8 mouse cellular contexts compared by ENCODE assay signal in genomic region chrX:77720298-77720697, GRCm38 (mm10).
DNase-seq lines count a peak whose midpoint lies in the region.

No protein-coding gene starts in this region.

- DNase-seq in layer of hippocampus, adult 11-12 months (ENCODE audit: low spot score), result peak; percentile 15
- no peak for DNase-seq in layer of hippocampus, adult 9-10 months (ENCODE audit: low spot score)
- DNase-seq in MEL-GATA-1-ER (ENCODE audit: extremely low read depth, low read depth), result peak; percentile 49
- peak; percentile 51 to 55 for DNase-seq in cerebellum, postnatal 10 days
- DNase-seq in heart, postnatal 4 days, result peak; percentile 31
- peak; percentile 13 for DNase-seq in left cerebral cortex, postnatal 4 days
- DNase-seq in retina, adult 2 months (ENCODE audit: low read depth, low spot score), result peak; percentile 11
- DNase-seq in urinary bladder, adult 2 months (ENCODE audit: low spot score), result no peak

- intact Hi-C loops in left cerebral cortex, postnatal 4 days (cut with DNase I), result no loop called here

Comparison
In these comparisons a context has a peak if more than half of its experiments do, and no peak if none do; other contexts are left out.
1. DNase-seq: peak in layer of hippocampus, adult 11-12 months (single experiment), MEL-GATA-1-ER (single experiment), cerebellum, postnatal 10 days (2 of 2), heart, postnatal 4 days (single experiment), left cerebral cortex, postnatal 4 days (single experiment) and retina, adult 2 months (single experiment); none in layer of hippocampus, adult 9-10 months (single experiment) and urinary bladder, adult 2 months (single experiment).